Mouse (Mus musculus): Measurements from ENCODE around the gene Qrich1. TPM values are rescaled to one million over a fixed set of nuclear protein-coding genes. Genes with fewer than 3 reads are reported as not detected.

Qrich1 gene
- polyA plus RNA-seq, 1 experiment from 2014 or later, result 58.1 TPM

DNA sequence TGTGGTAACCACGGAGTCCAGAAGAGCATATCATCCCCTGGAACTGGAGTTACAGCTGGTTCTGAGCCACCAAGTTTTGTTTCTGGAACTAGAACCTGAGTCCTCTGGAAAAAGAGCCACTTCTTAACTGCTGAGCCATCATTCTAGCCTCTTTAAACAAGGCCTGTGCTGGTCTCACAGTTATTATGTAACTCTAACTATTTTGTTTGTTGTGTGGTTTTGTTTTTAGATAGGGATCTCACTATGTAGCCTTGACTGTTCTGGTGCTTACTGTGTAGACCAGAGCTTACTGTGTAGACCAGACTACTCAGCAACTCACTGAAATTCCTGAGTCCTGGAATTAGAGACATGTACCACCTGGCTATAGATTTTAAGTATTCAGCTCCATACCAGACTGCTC is 30.3 kb downstream of the Qrich1 start:
- ATAC-seq (no peak), DNase-seq (ENCODE audit: low spot score) (no peak)
- H3K4me1 ChIP-seq (ENCODE audit: insufficient read depth, low read depth, low read length), result no peaks in the 10 kb centered on the region
- H3K27me3 ChIP-seq (replicated peaks; ENCODE audit: insufficient read depth, low read length), result no peaks in the 10 kb centered on the region
- H3K36me3 ChIP-seq (ENCODE audit: insufficient read depth, low read length), result peaks cover 26% of the 10 kb centered on the region
- no peak overlapping the region for H3K9ac ChIP-seq (replicated peaks; ENCODE audit: low read depth)
- 96% methylated on average over 1 of the region's 1 CpGs for WGBS
- TF ChIP-seq EP300 (IDR thresholded peaks at IDR 0.05) (no peak), CTCF (IDR thresholded peaks at IDR 0.05) (no peak)
- no peak overlapping the region for H3K4me3 ChIP-seq (ENCODE audit: low read depth, low read length)
- H3K9me3 ChIP-seq (ENCODE audit: low read length), result no peaks in the 10 kb centered on the region
- H3K27ac ChIP-seq (ENCODE audit: low read length), result no peak overlapping the region
- no peak overlapping the region for H3K4me2 ChIP-seq (replicated peaks; ENCODE audit: low read depth, low read length)

DNA sequence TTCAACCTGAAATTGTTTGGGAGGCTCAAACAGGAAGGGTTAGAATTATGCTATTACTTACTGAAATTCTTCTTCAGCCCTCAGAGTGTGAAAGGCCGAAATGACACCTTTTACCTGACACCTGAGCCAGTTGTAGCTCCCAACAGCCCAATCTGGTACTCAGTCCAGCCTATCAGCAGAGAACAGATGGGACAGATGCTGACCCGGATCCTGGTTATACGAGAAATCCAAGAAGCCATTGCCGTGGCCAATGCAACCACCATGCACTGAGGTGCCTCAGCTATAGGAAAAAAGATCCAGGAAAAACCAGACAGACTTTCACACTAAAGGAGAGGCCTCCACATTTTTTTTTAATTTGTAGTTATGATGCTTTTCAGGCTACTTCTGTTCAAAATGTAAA is 42.6 kb downstream of the Qrich1 start:
- Histone ChIP-seq H3K27me3 (replicated peaks; ENCODE audit: insufficient read depth, low read length) (no peaks in the 10 kb centered on the region), H3K9me3 (ENCODE audit: low read length) (no peaks in the 10 kb centered on the region), H3K27ac (ENCODE audit: low read length) (no peak overlapping the region), H3K36me3 (ENCODE audit: insufficient read depth, low read length) (peaks cover 31% of the 10 kb centered on the region), H3K4me3 (ENCODE audit: low read depth, low read length) (no peak overlapping the region), H3K4me2 (replicated peaks; ENCODE audit: low read depth, low read length) (no peak overlapping the region), H3K9ac (replicated peaks; ENCODE audit: low read depth) (no peak overlapping the region), H3K4me1 (ENCODE audit: insufficient read depth, low read depth, low read length) (no peaks in the 10 kb centered on the region)
- TF ChIP-seq EP300 (IDR thresholded peaks at IDR 0.05), result no peak
- TF ChIP-seq CTCF (IDR thresholded peaks at IDR 0.05), result no peak
- WGBS, result 90% methylated on average over 4 of the region's 4 CpGs
- no peak for DNase-seq (ENCODE audit: low spot score)
- ATAC-seq, result no peak

DNA sequence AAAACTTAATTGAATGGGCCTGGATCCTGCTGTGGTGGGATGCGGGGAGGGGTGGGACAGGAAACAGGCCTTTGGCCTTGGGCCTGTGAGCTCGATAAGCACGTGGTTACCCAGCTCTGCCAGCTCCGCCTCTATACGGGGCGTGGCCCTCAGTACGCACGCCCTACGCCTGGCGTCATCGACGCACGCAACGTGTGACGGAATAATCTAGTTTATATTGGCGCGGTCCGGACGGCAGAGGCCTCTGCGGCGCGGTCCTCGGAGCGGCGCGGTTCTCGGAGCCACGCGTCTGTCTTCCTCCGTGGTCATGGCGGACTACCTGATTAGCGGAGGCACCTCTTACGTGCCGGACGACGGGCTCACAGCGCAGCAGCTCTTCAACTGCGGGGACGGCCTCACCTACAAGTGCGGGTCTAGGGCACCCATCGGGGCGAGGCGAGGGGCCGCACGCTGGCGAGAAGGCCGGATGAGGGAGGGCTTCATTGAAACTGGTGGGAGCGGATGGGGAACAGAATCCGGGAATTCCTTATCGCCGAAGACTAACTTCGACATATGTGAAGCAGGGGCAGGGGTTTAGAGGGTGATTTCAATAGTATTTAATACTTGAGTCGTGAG is 43.7 kb downstream of the Qrich1 start, which contains the start of gene Impdh2:
TSS of gene Impdh2 (plus strand) at position 60 of the 615 bp plus-strand sequence.
- under 1% methylated on average over 48 of the region's 53 CpGs for WGBS
- Histone ChIP-seq H3K4me2 (replicated peaks; ENCODE audit: low read depth, low read length) (peak within 1 kb of the TSS; percentile 65), H3K4me1 (ENCODE audit: insufficient read depth, low read depth, low read length) (no peaks in the 10 kb centered on the region), H3K27me3 (replicated peaks; ENCODE audit: insufficient read depth, low read length) (no peaks in the 10 kb centered on the region), H3K9ac (replicated peaks; ENCODE audit: low read depth) (peak within 1 kb of the TSS; percentile 58), H3K27ac (ENCODE audit: low read length) (peak within 1 kb of the TSS; percentile 71), H3K36me3 (ENCODE audit: insufficient read depth, low read length) (peaks cover 24% of the 10 kb centered on the region), H3K4me3 (ENCODE audit: low read depth, low read length) (peak within 1 kb of the TSS; percentile 47), H3K9me3 (ENCODE audit: low read length) (no peaks in the 10 kb centered on the region)
- TF ChIP-seq CTCF (IDR thresholded peaks at IDR 0.05) (peak; percentile 29; the same call in 1 of the 2 replicates), EP300 (IDR thresholded peaks at IDR 0.05) (no peak)
- DNase-seq (ENCODE audit: low spot score), result peak; percentile 99
- peak; percentile 99 for ATAC-seq

DNA sequence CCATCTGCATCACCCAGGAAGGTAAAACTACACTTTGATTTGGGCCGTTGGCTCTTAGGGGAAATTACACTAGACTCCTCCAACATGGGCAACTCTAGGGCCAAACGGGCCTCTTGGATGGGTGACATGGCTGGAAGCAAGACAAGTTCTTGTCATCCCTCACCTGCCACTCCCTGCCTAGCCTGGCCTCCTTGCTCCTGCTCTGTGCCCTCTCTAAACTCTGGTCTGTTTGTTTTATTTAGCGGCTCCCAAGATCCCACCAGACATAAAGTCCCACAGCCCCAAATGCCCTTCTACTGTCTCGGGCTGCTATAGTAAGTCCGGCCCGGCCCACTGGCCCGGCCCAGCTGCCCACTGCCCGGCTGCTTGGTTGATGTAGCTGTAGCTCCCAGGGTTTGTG is 47.1 kb downstream of the Qrich1 start:
- Histone ChIP-seq H3K36me3 (ENCODE audit: insufficient read depth, low read length) (peaks cover 9% of the 10 kb centered on the region; the same call in 1 of the 2 replicates), H3K27me3 (replicated peaks; ENCODE audit: insufficient read depth, low read length) (no peaks in the 10 kb centered on the region), H3K4me2 (replicated peaks; ENCODE audit: low read depth, low read length) (no peak overlapping the region), H3K4me3 (ENCODE audit: low read depth, low read length) (no peak overlapping the region), H3K9ac (replicated peaks; ENCODE audit: low read depth) (no peak overlapping the region), H3K9me3 (ENCODE audit: low read length) (no peaks in the 10 kb centered on the region), H3K4me1 (ENCODE audit: insufficient read depth, low read depth, low read length) (peaks cover 13% of the 10 kb centered on the region; the same call in 1 of the 2 replicates), H3K27ac (ENCODE audit: low read length) (no peak overlapping the region)
- no peak for ATAC-seq
- no peak for DNase-seq (ENCODE audit: low spot score)
- WGBS, result 88% methylated on average over 8 of the region's 8 CpGs
- TF ChIP-seq EP300 (IDR thresholded peaks at IDR 0.05) (no peak), CTCF (IDR thresholded peaks at IDR 0.05) (no peak)

DNA sequence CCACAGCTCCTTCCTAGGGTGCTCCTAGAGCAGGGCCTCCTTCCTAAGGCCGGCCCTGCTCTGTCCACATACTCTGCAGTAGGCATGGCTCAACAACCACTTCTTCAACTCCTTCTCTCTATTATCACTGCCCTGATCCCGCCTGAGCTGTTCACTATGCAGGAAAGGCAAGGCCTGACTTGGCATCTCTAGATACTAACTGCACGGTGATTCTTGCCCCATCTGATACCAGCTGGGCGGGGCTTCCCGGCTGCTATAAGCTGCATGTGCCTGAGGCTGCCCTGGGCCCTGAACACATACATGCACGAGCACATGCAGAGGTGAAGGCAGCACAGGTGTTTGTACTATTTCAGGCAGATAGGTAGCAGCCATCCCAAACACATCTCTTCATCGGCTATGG is 47.5 kb downstream of the Qrich1 start:
- H3K4me3 ChIP-seq (ENCODE audit: low read depth, low read length), result no peak overlapping the region
- H3K27ac ChIP-seq (ENCODE audit: low read length), result no peak overlapping the region
- no peak overlapping the region for H3K4me2 ChIP-seq (replicated peaks; ENCODE audit: low read depth, low read length)
- DNase-seq (ENCODE audit: low spot score) (no peak), ATAC-seq (no peak)
- TF ChIP-seq EP300 (IDR thresholded peaks at IDR 0.05) (no peak), CTCF (IDR thresholded peaks at IDR 0.05) (no peak)
- peaks cover 13% of the 10 kb centered on the region; the same call in 1 of the 2 replicates for H3K4me1 ChIP-seq (ENCODE audit: insufficient read depth, low read depth, low read length)
- 73% methylated on average over 7 of the region's 7 CpGs for WGBS
- no peak overlapping the region for H3K9ac ChIP-seq (replicated peaks; ENCODE audit: low read depth)
- no peaks in the 10 kb centered on the region for H3K9me3 ChIP-seq (ENCODE audit: low read length)
- no peaks in the 10 kb centered on the region for H3K27me3 ChIP-seq (replicated peaks; ENCODE audit: insufficient read depth, low read length)
- peaks cover 6% of the 10 kb centered on the region; the same call in 1 of the 2 replicates for H3K36me3 ChIP-seq (ENCODE audit: insufficient read depth, low read length)

DNA sequence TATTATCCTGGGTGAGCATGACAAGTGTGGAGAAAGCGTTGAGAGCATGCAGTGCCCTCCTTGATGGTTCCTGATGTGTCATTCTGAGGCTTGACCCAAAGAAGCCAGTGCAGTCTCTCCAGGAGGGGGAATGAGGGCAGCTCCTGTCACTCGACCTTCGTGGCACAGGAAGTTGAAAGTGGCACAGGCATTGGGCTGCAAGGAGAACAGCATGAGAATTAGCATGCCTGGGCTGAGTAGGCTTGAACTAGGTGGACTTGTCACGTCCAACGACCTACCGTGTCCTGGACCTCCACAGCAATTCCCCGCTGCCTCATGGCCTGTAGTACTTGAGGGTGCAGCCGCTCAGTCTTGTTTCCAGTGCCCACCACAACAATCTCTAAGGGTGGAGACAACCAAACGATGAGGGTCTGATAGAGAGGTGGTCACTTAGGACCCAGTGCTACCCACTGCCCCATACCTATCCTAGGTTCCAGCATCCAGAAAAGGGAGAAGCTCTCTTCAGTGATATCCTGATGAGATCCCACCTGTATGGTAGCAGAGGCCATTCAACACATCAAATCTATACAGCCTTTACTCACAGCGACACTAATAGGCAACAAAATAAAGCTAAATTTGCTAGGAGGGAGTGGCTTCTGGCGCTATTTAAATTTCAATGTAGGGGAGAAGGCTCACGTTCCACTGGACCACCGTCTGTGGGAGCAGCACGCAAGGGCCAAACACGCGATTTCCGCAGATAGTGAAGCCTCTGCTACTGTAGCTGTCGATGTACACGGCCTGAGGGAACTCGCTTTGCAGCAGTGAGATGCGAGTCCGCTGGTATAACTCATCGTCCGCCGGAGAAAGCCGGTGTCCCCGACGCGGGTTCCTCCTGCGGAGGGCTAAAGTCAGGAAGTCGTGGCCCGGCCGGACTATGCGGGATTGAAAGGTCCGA is 49.5 kb downstream of the Qrich1 start:
- Histone ChIP-seq H3K4me3 (ENCODE audit: low read depth, low read length) (peak overlapping the region; percentile 74), H3K4me2 (replicated peaks; ENCODE audit: low read depth, low read length) (peak overlapping the region; percentile 97), H3K4me1 (ENCODE audit: insufficient read depth, low read depth, low read length) (peaks cover 13% of the 10 kb centered on the region; the same call in 1 of the 2 replicates), H3K36me3 (ENCODE audit: insufficient read depth, low read length) (peaks cover 5% of the 10 kb centered on the region; the same call in 1 of the 2 replicates), H3K9ac (replicated peaks; ENCODE audit: low read depth) (peak overlapping the region; percentile 73), H3K27me3 (replicated peaks; ENCODE audit: insufficient read depth, low read length) (no peaks in the 10 kb centered on the region), H3K27ac (ENCODE audit: low read length) (peak overlapping the region; percentile 97), H3K9me3 (ENCODE audit: low read length) (no peaks in the 10 kb centered on the region)
- DNase-seq (ENCODE audit: low spot score) (peak; percentile 19), ATAC-seq (no peak)
- TF ChIP-seq CTCF (IDR thresholded peaks at IDR 0.05) (no peak), EP300 (IDR thresholded peaks at IDR 0.05) (no peak)
- WGBS, result 11% methylated on average over 35 of the region's 35 CpGs
